Mouse (Mus musculus) bone marrow macrophage, adult 2 months (primary cell): Measurements from ENCODE around the gene Clpp. TPM values are rescaled to one million over a fixed set of nuclear protein-coding genes. Genes with fewer than 3 reads are reported as not detected.

Experiments
- H3K27ac ChIP-seq: 2 replicates; pipeline ENCODE4 v1.5.1; 2012; ENCODE audit warnings: low read depth, low read length; ENCODE audit not compliant: insufficient read depth
- H3K4me1 ChIP-seq: 2 replicates; pipeline ENCODE4 v1.6.1; 2012; ENCODE audit warnings: low read length; ENCODE audit not compliant: control insufficient read depth, insufficient read depth
- H3K4me3 ChIP-seq: 2 replicates; pipeline ENCODE4 v1.5.1; 2012; ENCODE audit warnings: mild to moderate bottlenecking, low read length, moderate library complexity; ENCODE audit not compliant: insufficient read depth
- CTCF ChIP-seq: IDR thresholded peaks from 2 replicates; pipeline ENCODE4 v1.5.1; 2012; ENCODE audit warnings: low read depth, mild to moderate bottlenecking, low read length, moderate library complexity
- POLR2A ChIP-seq: IDR thresholded peaks from 2 replicates; pipeline ENCODE4 v1.6.1; 2012; ENCODE audit warnings: mild to moderate bottlenecking, low read depth, low read length, borderline replicate concordance
- polyA plus RNA-seq: library from polyadenylated mRNA; stranded (reverse); fragments of >200 nt; gene quantifications from 2 replicates; pipeline ENCODE4 v1.2.4, GENCODE M21; 2012; ENCODE audit not compliant: missing spikeins, insufficient read depth, insufficient read length

The Clpp gene
- polyA plus RNA-seq, 1 experiment: 19.6 TPM

DNA sequence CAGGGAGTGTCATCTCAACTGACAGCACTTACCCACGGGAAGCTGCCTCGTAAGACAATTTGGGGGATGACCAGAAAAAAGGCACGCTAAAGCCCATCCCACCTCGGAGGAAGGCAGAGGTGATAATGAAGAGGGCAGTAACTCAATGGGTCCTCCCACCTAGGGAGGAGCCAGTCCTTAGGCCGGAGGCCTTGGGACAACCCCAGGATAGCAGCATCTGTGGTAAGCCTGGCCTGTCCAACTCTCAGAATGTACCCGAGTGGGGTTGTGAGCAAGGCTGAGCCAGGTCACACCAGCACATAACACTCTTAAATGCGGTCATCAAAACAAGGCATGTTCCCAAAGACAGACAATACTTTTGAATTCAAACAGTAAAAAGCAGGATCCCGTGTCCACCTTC, 39.6 kb downstream of the Clpp start:
- peaks cover 14% of the 10 kb centered on the region for H3K4me1 ChIP-seq
- no peak overlapping the region for H3K27ac ChIP-seq
- peak overlapping the region; percentile 86 for H3K4me3 ChIP-seq
- TF ChIP-seq POLR2A (no peak), CTCF (no peak)

DNA sequence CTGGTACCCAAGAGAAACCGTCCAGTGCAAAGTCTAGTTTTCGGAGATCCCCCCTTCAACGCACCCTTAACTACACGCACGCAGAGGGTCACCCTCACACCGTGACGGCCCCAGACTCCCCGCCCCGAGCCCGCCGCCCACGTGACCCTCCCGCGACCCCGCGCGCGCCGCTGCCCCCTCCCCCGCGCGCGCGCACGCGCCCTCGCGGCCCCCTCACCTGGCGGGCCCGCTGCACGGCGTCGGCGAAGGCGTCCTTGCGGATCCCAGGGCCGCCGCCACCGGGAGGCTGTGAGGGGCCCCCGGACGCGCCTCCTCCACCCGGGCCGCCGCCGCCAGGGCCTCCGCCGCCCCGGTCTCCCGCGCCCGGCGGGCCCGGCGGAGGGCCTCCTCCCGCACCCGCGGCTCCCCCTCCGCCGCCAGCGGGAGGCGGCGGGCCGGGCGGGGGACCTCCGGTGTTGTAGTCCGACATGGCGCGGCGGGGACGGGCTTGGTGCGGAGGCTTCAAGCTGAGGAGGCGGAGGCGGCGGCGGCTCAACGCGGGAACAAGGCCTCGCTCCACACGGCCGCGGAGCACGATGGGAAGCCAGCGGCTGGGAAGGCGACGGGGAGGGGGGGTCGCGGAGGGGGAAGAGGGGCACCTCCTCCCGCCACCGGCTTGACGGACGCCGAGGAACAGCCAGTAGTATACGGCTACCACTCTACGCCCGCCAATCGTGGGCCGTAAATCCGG, 41.0 kb downstream of the Clpp start, which contains the start of gene Khsrp:
Gene Khsrp, minus strand, starts transcription at position 592 of the 730 bp plus-strand sequence.
- Histone ChIP-seq H3K4me3 (peak within 1 kb of the TSS; percentile 86), H3K4me1 (peaks cover 14% of the 10 kb centered on the region), H3K27ac (peak within 1 kb of the TSS; percentile 81)
- TF ChIP-seq POLR2A: no peak
- no peak for TF ChIP-seq CTCF

DNA sequence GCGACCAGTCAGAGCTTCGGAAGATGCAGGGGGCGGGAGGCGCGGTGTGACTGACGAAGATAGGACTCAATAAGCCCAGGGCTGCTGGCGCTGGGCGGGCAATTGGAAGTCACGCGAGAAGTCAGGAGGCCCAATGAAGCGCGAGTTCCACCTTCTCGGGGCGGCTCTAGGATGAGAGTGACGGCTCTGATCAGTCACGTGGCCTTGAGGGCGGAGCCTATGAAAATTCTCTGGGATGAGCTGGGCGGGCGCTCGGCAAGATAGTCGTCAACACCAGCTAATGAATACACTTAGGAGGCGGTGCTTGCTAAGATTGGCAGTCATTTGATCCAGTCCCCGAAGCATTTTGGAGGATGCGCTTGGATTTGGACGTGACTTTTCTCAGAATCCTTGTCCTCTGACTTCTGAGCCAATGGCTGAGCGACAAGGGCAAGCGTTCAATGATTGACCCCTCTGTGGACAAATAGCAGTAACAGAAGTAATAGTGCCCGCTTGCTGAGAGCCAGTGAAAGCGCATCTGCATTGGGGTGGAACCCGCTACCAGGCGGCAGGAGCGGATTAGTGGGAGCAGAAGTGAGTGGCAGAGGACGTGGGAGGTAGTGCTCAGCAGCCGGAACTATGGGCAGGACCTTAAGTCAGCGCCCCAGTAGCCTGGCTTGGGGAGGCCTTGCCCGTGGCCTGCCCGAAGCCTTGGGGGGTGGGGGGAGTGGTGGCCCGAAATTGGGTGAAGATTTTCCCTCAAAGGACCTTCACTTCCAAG, 41.7 kb downstream of the Clpp start:
- H3K4me1 ChIP-seq: peaks cover 14% of the 10 kb centered on the region
- H3K4me3 ChIP-seq: peak overlapping the region; percentile 61
- TF ChIP-seq POLR2A: no peak
- H3K27ac ChIP-seq: peak overlapping the region; percentile 78

DNA sequence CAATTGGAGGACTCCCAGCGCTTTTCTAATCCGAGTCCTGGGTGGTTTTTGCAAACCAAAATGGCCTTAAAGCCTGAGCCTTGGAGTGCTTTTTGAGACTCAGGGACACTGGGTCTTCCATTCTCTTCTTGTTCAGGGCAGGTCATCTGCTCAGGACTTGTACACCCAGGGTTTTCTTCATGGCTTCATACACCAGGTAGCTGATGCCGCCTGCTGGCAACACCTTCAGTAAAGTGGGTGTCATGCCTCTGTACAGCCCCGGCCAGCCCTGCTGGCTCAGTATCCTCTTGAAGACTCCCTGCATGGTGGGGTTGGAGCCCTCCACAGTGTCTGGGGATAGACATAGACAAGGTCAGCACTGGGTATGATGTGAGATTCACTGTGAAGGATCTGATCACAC, 42.7 kb downstream of the Clpp start:
- Histone ChIP-seq H3K4me3 (peak overlapping the region; percentile 61; the same call in 1 of the 2 replicates), H3K4me1 (peaks cover 17% of the 10 kb centered on the region), H3K27ac (no peak overlapping the region)
- TF ChIP-seq POLR2A (no peak), CTCF (no peak)

DNA sequence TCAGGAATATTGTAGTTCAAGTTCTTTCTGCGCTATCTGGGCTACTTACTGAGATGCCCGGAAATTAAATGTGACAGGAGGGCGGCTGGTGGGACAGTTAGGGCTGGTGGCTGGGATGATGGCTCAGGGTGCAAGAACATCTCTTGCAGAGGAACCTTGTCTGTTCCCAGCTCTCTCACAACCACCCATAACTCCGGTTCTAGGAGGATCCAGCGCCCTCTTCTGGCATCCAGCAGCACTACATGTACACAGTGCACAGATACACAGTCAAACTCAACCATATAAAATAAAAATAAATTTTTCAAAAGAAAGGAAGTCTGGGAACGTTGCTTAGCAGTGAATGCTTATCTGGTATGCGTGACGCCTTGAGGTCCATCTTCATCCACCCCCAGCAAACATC, 48.9 kb downstream of the Clpp start:
- no peak for TF ChIP-seq POLR2A
- TF ChIP-seq CTCF: no peak
- H3K27ac ChIP-seq: no peak overlapping the region
- H3K4me3 ChIP-seq: no peak overlapping the region
- peaks cover 7% of the 10 kb centered on the region; the same call in 1 of the 2 replicates for H3K4me1 ChIP-seq

DNA sequence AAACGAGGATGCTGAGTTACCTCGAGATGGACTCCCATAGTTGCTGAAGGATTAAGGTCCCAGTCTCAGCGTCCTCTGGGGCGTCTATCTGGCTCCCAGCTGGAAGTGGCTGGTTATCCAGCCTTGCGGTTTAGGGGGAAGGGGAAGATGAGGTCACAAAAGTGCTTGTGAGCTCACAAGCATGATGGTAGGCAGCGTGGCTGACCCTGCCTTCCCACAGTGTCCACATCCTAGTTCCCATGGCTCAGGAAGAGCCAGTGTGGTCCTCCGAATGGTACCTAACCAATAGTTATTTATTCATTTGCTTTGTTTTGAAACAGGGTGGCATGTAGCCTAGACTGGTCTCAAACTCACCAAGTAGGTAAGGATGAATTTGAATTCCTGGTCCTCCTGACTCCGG, 51.4 kb downstream of the Clpp start, which contains the start of gene Slc25a41:
Gene Slc25a41, minus strand, starts transcription at position 101 of the 400 bp plus-strand sequence.
- peaks cover 7% of the 10 kb centered on the region; the same call in 1 of the 2 replicates for H3K4me1 ChIP-seq
- H3K4me3 ChIP-seq: no peak within 1 kb of the TSS
- no peak within 1 kb of the TSS for H3K27ac ChIP-seq
- no peak for TF ChIP-seq CTCF
- TF ChIP-seq POLR2A: no peak

Other genes starting within 250 kb of the Clpp start
- gene Nrtn, start 232.8 kb upstream of the Clpp start, polyA plus RNA-seq: 0.55 and 0.80 TPM in 2 replicates
- 21.4 and 24.9 TPM in 2 replicates for gene Dus3l, start 225.5 kb upstream of the Clpp start, polyA plus RNA-seq
- not detected in 2 replicates for gene Prr22, start 220.1 kb upstream of the Clpp start, polyA plus RNA-seq
- 1.1 and 1.2 TPM in 2 replicates for gene Rfx2, start 159.3 kb upstream of the Clpp start, polyA plus RNA-seq
- gene Acsbg2, start 115.9 kb upstream of the Clpp start, polyA plus RNA-seq: not detected in 2 replicates
- gene 1700061G19Rik, start 114.8 kb upstream of the Clpp start, polyA plus RNA-seq: not detected in 2 replicates
- 10.8 and 15.5 TPM in 2 replicates for gene Mllt1, start 54.9 kb upstream of the Clpp start, polyA plus RNA-seq
- not detected in 2 replicates for gene Acer1, start 8.2 kb upstream of the Clpp start, polyA plus RNA-seq
- 12.5 and 13.6 TPM in 2 replicates for gene Alkbh7, start 7.0 kb downstream of the Clpp start, polyA plus RNA-seq
- not detected in 2 replicates for gene Pspn, start 9.7 kb downstream of the Clpp start, polyA plus RNA-seq
- 57.7 and 61.5 TPM in 2 replicates for gene Gtf2f1, start 21.0 kb downstream of the Clpp start, polyA plus RNA-seq
- gene Gm17949, start 21.2 kb downstream of the Clpp start, polyA plus RNA-seq: not detected in 2 replicates
- 75.7 and 76.5 TPM in 2 replicates for gene Khsrp, start 41.2 kb downstream of the Clpp start, polyA plus RNA-seq
- not detected in 2 replicates for gene Slc25a41, start 51.3 kb downstream of the Clpp start, polyA plus RNA-seq
- gene Crb3, start 68.8 kb downstream of the Clpp start, polyA plus RNA-seq: not detected in 2 replicates
- 15.9 and 19.0 TPM in 2 replicates for gene Slc25a23, start 69.6 kb downstream of the Clpp start, polyA plus RNA-seq
- 145 and 164 TPM in 2 replicates for gene Dennd1c, start 88.2 kb downstream of the Clpp start, polyA plus RNA-seq
- gene Tubb4a, start 97.5 kb downstream of the Clpp start, polyA plus RNA-seq: 0.59 and 0.91 TPM in 2 replicates
- 6.0 and 6.9 TPM in 2 replicates for gene Tnfsf9, start 115.0 kb downstream of the Clpp start, polyA plus RNA-seq
- not detected in 2 replicates for gene Cd70, start 159.5 kb downstream of the Clpp start, polyA plus RNA-seq
- 3.5 and 3.8 TPM in 2 replicates for gene Tnfsf14, start 203.9 kb downstream of the Clpp start, polyA plus RNA-seq
- 89.2 and 101 TPM in 2 replicates for gene C3, start 237.8 kb downstream of the Clpp start, polyA plus RNA-seq